Mouse (Mus musculus) heart, adult 2 months (tissue): ENCODE results near the gene Cytip.

Experiments used
- CTCF ChIP-seq: fragments of 200-600 bp; IDR thresholded peaks from 2 replicates; pipeline ENCODE4 v1.8.1; 2022; ENCODE audit warnings: antibody characterized with exemption, mild to moderate bottlenecking, moderate library complexity
- EP300 ChIP-seq: fragments of 200-500 bp; IDR thresholded peaks from 2 replicates; pipeline ENCODE4 v1.6.1; 2011; ENCODE audit warnings: low read depth, low read length, control low read depth; ENCODE audit not compliant: insufficient read depth
- POLR2A ChIP-seq: fragments of 200-500 bp; IDR thresholded peaks from 2 replicates; pipeline ENCODE4 v1.6.1; 2011; ENCODE audit warnings: mild to moderate bottlenecking, low read depth, low read length, control low read depth; ENCODE audit not compliant: insufficient read depth

GRCm38 (mm10) chr2:58107046-58107445 is 88.3 kb downstream of the Cytip start:
- TF ChIP-seq CTCF (no peak), POLR2A (no peak), EP300 (no peak)
